In the genomic region with DNA sequence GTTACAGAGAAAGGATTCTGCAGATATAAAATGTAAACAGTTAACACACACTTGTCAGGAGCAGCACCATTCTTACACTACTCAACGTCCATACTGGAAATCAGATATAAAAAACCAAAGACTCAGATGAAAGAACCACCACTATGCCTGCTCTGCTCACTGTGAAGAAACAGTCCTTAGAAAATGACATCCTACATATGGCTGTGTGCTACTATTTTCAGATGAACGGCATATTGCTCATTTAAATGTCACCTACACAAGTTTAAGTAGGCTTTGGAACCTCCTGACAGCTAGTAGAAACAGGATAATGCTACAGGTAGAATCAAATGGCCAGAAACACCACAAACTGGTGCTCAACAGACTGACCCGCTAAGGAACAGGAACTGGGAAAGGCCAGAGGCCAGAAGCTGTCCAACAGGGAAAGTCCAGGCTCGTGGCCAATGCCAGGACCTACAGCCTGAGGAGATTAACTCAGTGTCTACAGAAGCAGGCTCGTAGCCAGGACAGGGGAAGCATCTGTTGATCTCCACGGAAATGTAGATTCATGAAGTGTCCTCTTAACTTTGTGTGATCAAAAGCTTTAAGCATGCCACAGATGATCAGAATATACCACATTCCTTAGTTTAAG, we compare ENCODE assay signal across 31 mouse cellular contexts.
DNase-seq lines count a peak whose midpoint lies in the region; ATAC-seq lines count a peak whose summit lies in the region.
"Had no signal": no experiment of that assay in that cellular context is flagged by ENCODE, and none has a peak within 500 bp of the region (broad histone marks: within the 10 kb centered on the region; RNA-seq: fewer than 3 reads in every experiment).

No protein-coding gene starts in this region.

- H3K36me3 ChIP-seq in kidney, embryonic 14.5 days (ENCODE audit: control insufficient read depth, insufficient read depth, low read length): peaks cover 44% of the 10 kb centered on the region

- H3K27ac ChIP-seq in kidney, embryonic 14.5 days (ENCODE audit: low read depth, low read length): no peak overlapping the region
- H3K27ac ChIP-seq: embryonic facial prominence, embryonic 12.5 days; forebrain, embryonic 10.5 days; forebrain, embryonic 15.5 days; heart, embryonic 13.5 days; hindbrain, embryonic 14.5 days; kidney, embryonic 15.5 days; limb, embryonic 10.5 days; limb, embryonic 15.5 days; liver, embryonic 13.5 days; macrophage; midbrain, embryonic 13.5 days; neural tube, embryonic 15.5 days; stomach, postnatal 0 days had no signal

- no peak overlapping the region for H3K4me3 ChIP-seq in kidney, embryonic 14.5 days (ENCODE audit: low read length)
- H3K4me3 ChIP-seq: embryonic facial prominence, embryonic 12.5 days; forebrain, embryonic 10.5 days; forebrain, embryonic 15.5 days; heart, embryonic 13.5 days; kidney, embryonic 15.5 days; limb, embryonic 10.5 days; limb, embryonic 15.5 days; liver, embryonic 13.5 days; midbrain, embryonic 13.5 days; neural tube, embryonic 15.5 days had no signal

- peak; percentile 40 for DNase-seq in kidney, postnatal 10 days
- DNase-seq in cerebellum, adult 18-20 months: peak; percentile 60 to 81
- DNase-seq in cerebellum, postnatal 10 days: peak; percentile 65 to 80
- DNase-seq in layer of hippocampus, adult 11-12 months (ENCODE audit: low spot score): no peak
- DNase-seq in gastrocnemius, postnatal 36 days: no peak
- DNase-seq in embryo, embryonic 9.5 days (ENCODE audit: extremely low spot score): no peak
- DNase-seq: adrenal gland, postnatal 14 days; heart, postnatal 10 days; kidney, adult 11 months; kidney, postnatal 36 days; liver, embryonic 13.5 days; lung, adult 18-20 months; right cerebral cortex, adult 18-20 months; right cerebral cortex, postnatal 4 days; thymus, adult 2 months; thymus, postnatal 36 days had no signal

- no peaks in the 10 kb centered on the region for H3K27me3 ChIP-seq in kidney, embryonic 14.5 days (ENCODE audit: control insufficient read depth, insufficient read depth, low read length)
- H3K27me3 ChIP-seq: embryonic facial prominence, embryonic 12.5 days; forebrain, embryonic 15.5 days; heart, embryonic 13.5 days; kidney, embryonic 15.5 days; limb, embryonic 15.5 days; liver, embryonic 13.5 days; midbrain, embryonic 13.5 days; neural tube, embryonic 15.5 days; Patski had no signal

- ATAC-seq in kidney, embryonic 14.5 days (ENCODE audit: low FRiP score, low TSS enrichment): no peak
- ATAC-seq: forebrain, embryonic 15.5 days; lung, postnatal 0 days; midbrain, embryonic 13.5 days; Patski had no signal

- WGBS in kidney, embryonic 14.5 days: 88% methylated on average over 6 of the region's 6 CpGs

- H3K9ac ChIP-seq in kidney, embryonic 14.5 days (ENCODE audit: low read depth, low read length): no peak overlapping the region
- H3K9ac ChIP-seq: embryonic facial prominence, embryonic 12.5 days; forebrain, embryonic 15.5 days; heart, embryonic 13.5 days; hindbrain, embryonic 14.5 days; kidney, embryonic 15.5 days; limb, embryonic 15.5 days; liver, embryonic 13.5 days; midbrain, embryonic 13.5 days; neural tube, embryonic 15.5 days had no signal

- intact Hi-C loops in gastrocnemius, postnatal 36 days (cut with DNase I): no loop called here

- H3K9me3 ChIP-seq in kidney, embryonic 14.5 days (ENCODE audit: control insufficient read depth, low read length): no peaks in the 10 kb centered on the region
- H3K9me3 ChIP-seq: embryonic facial prominence, embryonic 12.5 days; forebrain, embryonic 10.5 days; forebrain, embryonic 15.5 days; heart, embryonic 13.5 days; kidney, embryonic 15.5 days; limb, embryonic 10.5 days; limb, embryonic 15.5 days; liver, embryonic 13.5 days; midbrain, embryonic 13.5 days; neural tube, embryonic 15.5 days had no signal

- no peaks in the 10 kb centered on the region for H3K4me1 ChIP-seq in kidney, embryonic 14.5 days (ENCODE audit: control insufficient read depth, insufficient read depth, low read length)
- H3K4me1 ChIP-seq: embryonic facial prominence, embryonic 12.5 days; forebrain, embryonic 15.5 days; heart, embryonic 13.5 days; kidney, embryonic 15.5 days; limb, embryonic 10.5 days; limb, embryonic 15.5 days; liver, embryonic 13.5 days; midbrain, embryonic 13.5 days; neural tube, embryonic 15.5 days had no signal

- no peak overlapping the region for H3K4me2 ChIP-seq in kidney, embryonic 14.5 days (replicated peaks; ENCODE audit: low read depth, low read length)
- H3K4me2 ChIP-seq: embryonic facial prominence, embryonic 12.5 days; forebrain, embryonic 15.5 days; heart, embryonic 13.5 days; hindbrain, embryonic 14.5 days; kidney, embryonic 15.5 days; limb, embryonic 15.5 days; liver, embryonic 13.5 days; midbrain, embryonic 13.5 days; neural tube, embryonic 15.5 days had no signal

Comparison
In these comparisons a context has a peak if more than half of its experiments do, and no peak if none do; other contexts are left out.
1. DNase-seq: peak in kidney, postnatal 10 days (single experiment), cerebellum, adult 18-20 months (2 of 2) and cerebellum, postnatal 10 days (2 of 2); none in layer of hippocampus, adult 11-12 months (single experiment), gastrocnemius, postnatal 36 days (0 of 2) and embryo, embryonic 9.5 days (single experiment).